Mouse (Mus musculus) myocyte (in vitro differentiated cells): ENCODE measurements around the gene 2610008E11Rik. TPM values are rescaled to one million over a fixed set of nuclear protein-coding genes. Genes with fewer than 3 reads are reported as not detected.

Source experiments
- H3K27me3 ChIP-seq: one replicate; pipeline ENCODE4 v1.6.1; 2011; ENCODE audit not compliant: control insufficient read depth, insufficient read depth, insufficient read length
- H3K36me3 ChIP-seq: one replicate; pipeline ENCODE4 v1.6.1; 2011; ENCODE audit not compliant: control insufficient read depth, insufficient read depth
- H3K4me2 ChIP-seq: one replicate; pipeline ENCODE4 v1.6.1; 2011; ENCODE audit warnings: low read depth, control low read depth
- H3K4me3 ChIP-seq: one replicate; pipeline ENCODE4 v1.5.1; 2011; ENCODE audit warnings: mild to moderate bottlenecking, control low read depth, moderate library complexity
- H3K79me2 ChIP-seq: one replicate; pipeline ENCODE4 v1.6.1; 2011; ENCODE audit not compliant: control insufficient read depth, insufficient read depth
- H3ac ChIP-seq: one replicate; pipeline ENCODE4 v1.6.1; 2011; ENCODE audit not compliant: control insufficient read depth, insufficient read length
- CEBPB ChIP-seq: IDR thresholded peaks from 2 replicates; pipeline ENCODE4 v1.6.1; 2011; ENCODE audit warnings: mild to moderate bottlenecking, moderate library complexity; ENCODE audit not compliant: poor library complexity, insufficient read depth, severe bottlenecking
- E2F4 ChIP-seq: IDR thresholded peaks from one replicate; pipeline ENCODE4 v1.6.1; 2011; ENCODE audit warnings: mild to moderate bottlenecking, control low read depth, moderate library complexity; ENCODE audit not compliant: insufficient read depth
- MAX ChIP-seq: IDR thresholded peaks from one replicate; pipeline ENCODE4 v1.6.1; 2011; ENCODE audit warnings: low read depth, mild to moderate bottlenecking, control low read depth
- MYOD1 ChIP-seq, 3 experiments: IDR thresholded peaks; one replicate each; pipeline ENCODE4 v1.6.1; 2011; ENCODE audit warnings: control low read depth in 2 of 3, low read depth in 2 of 3, mild to moderate bottlenecking in 2 of 3, moderate library complexity in 1 of 3; ENCODE audit not compliant: insufficient read length in 2 of 3, control insufficient read depth in 1 of 3
- MYOG ChIP-seq, 3 experiments: IDR thresholded peaks; one replicate each; pipeline ENCODE4 v1.6.1; 2011; ENCODE audit warnings: control low read depth in 2 of 3, low read depth in 2 of 3, mild to moderate bottlenecking in 2 of 3; ENCODE audit not compliant: insufficient read length in 2 of 3, control insufficient read depth in 1 of 3, insufficient read depth in 1 of 3
- POLR2A ChIP-seq: IDR thresholded peaks from one replicate; pipeline ENCODE4 v1.6.1; 2011; ENCODE audit warnings: low read depth, mild to moderate bottlenecking, control low read depth, moderate library complexity; ENCODE audit not compliant: insufficient read length
- POLR2AphosphoS2 ChIP-seq: IDR thresholded peaks from one replicate; pipeline ENCODE4 v1.6.1; 2011; ENCODE audit warnings: low read depth, control low read depth; ENCODE audit not compliant: insufficient read length
- REST ChIP-seq: IDR thresholded peaks from one replicate; pipeline ENCODE4 v1.6.1; 2011; ENCODE audit warnings: mild to moderate bottlenecking, control low read depth, moderate library complexity; ENCODE audit not compliant: insufficient read depth, insufficient read length
- SRF ChIP-seq: IDR thresholded peaks from one replicate; pipeline ENCODE4 v1.6.1; 2011; ENCODE audit warnings: low read depth; ENCODE audit not compliant: control insufficient read depth, insufficient read length
- TCF12 ChIP-seq: IDR thresholded peaks from one replicate; pipeline ENCODE4 v1.6.1; 2011; ENCODE audit warnings: mild to moderate bottlenecking, control low read depth; ENCODE audit not compliant: poor library complexity, insufficient read depth, severe bottlenecking
- TCF3 ChIP-seq: IDR thresholded peaks from one replicate; pipeline ENCODE4 v1.6.1; 2011; ENCODE audit warnings: low read depth, control low read depth; ENCODE audit not compliant: insufficient read length
- USF1 ChIP-seq: IDR thresholded peaks from one replicate; pipeline ENCODE4 v1.6.1; 2011; ENCODE audit warnings: low read depth, mild to moderate bottlenecking, control low read depth, moderate library complexity
- polyA plus RNA-seq: library from polyadenylated mRNA; unstranded; fragments of >200 nt; fragmentation: generic; extraction: Trizol; gene quantifications from one replicate; pipeline ENCODE4 v1.2.1, GENCODE M21; 2012; ENCODE audit warnings: missing spikeins

The 2610008E11Rik gene
- polyA plus RNA-seq, result 3.0 TPM

- Histone ChIP-seq H3K36me3 (peaks cover 18% of the 10 kb centered on the region), H3K27me3 (no peaks in the 10 kb centered on the region), H3K4me3 (peak within 1 kb of the TSS; percentile 42), H3K4me2 (peak within 1 kb of the TSS; percentile 87), H3ac (peak within 1 kb of the TSS; percentile 92), H3K79me2 (peaks cover 32% of the 10 kb centered on the region)
- TF ChIP-seq CEBPB (peak; percentile 67), MAX (no peak), SRF (no peak), REST (no peak), POLR2AphosphoS2 (peak; percentile 79), TCF12 (no peak), MYOG (IDR thresholded peaks at IDR 0.05; ENCODE audit: control insufficient read depth in 1 of 3, insufficient read depth in 1 of 3, insufficient read length in 2 of 3, low read depth in 2 of 3) (no peak), USF1 (no peak), TCF3 (no peak), E2F4 (no peak), POLR2A (peak; percentile 76)
Measured at GRCm38 (mm10) chr10:79097161-79097754, at the start of gene 2610008E11Rik. TSS of gene 2610008E11Rik (minus strand) at chr10:79097600.

- TF ChIP-seq CEBPB (no peak), MAX (no peak), POLR2AphosphoS2 (no peak), E2F4 (no peak)
- H3ac ChIP-seq, result no peak overlapping the region
- no peak overlapping the region for H3K4me2 ChIP-seq
- no peaks in the 10 kb centered on the region for H3K27me3 ChIP-seq
- H3K4me3 ChIP-seq, result no peak overlapping the region
- no peaks in the 10 kb centered on the region for H3K36me3 ChIP-seq
- H3K79me2 ChIP-seq, result no peaks in the 10 kb centered on the region
Measured at GRCm38 (mm10) chr10:79116125-79116849, 18.9 kb upstream of the 2610008E11Rik start.

DNA sequence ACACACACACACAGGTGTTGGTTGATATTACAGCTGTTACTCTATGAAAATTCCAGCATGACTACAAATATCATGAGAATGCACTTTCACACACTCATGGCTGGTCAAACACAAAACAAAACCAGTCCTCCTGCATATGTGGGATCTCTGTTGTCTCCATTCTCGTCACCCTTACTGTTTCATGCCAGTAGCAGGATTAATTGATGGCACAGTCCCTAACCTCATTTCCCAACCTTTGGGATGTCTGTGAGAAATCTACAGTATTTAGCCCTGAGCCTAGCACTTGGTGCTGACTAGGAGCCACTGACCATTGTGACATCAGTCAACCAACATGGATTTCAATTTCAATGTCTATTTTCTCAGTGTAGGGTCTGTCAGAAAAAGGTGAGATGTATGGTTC is 17.7 kb upstream of the 2610008E11Rik start:
- Histone ChIP-seq H3K36me3 (no peaks in the 10 kb centered on the region), H3K27me3 (no peaks in the 10 kb centered on the region), H3K4me3 (no peak overlapping the region), H3K4me2 (no peak overlapping the region), H3ac (no peak overlapping the region), H3K79me2 (no peaks in the 10 kb centered on the region)
- TF ChIP-seq TCF3 (no peak), CEBPB (no peak), REST (no peak), MYOD1 (IDR thresholded peaks at IDR 0.05; ENCODE audit: control insufficient read depth in 1 of 3, insufficient read length in 2 of 3, low read depth in 2 of 3) (no peak), USF1 (no peak), MYOG (IDR thresholded peaks at IDR 0.05; ENCODE audit: control insufficient read depth in 1 of 3, insufficient read depth in 1 of 3, insufficient read length in 2 of 3, low read depth in 2 of 3) (no peak), SRF (no peak), E2F4 (no peak), POLR2AphosphoS2 (no peak), POLR2A (no peak), MAX (no peak), TCF12 (no peak)

GRCm38 (mm10) chr10:79110482-79110881 is 13.1 kb upstream of the 2610008E11Rik start:
- TF ChIP-seq MYOD1 (IDR thresholded peaks at IDR 0.05; ENCODE audit: control insufficient read depth in 1 of 3, insufficient read length in 2 of 3, low read depth in 2 of 3), result peak in 1 of 3 experiments; percentile 60
- peak in 1 of 3 experiments; percentile 58 for TF ChIP-seq MYOG (IDR thresholded peaks at IDR 0.05; ENCODE audit: control insufficient read depth in 1 of 3, insufficient read depth in 1 of 3, insufficient read length in 2 of 3, low read depth in 2 of 3)
- no peak for TF ChIP-seq USF1
- Histone ChIP-seq H3K36me3 (no peaks in the 10 kb centered on the region), H3K4me2 (no peak overlapping the region), H3K4me3 (no peak overlapping the region), H3K27me3 (no peaks in the 10 kb centered on the region), H3ac (no peak overlapping the region), H3K79me2 (no peaks in the 10 kb centered on the region)

- TF ChIP-seq MYOD1 (IDR thresholded peaks at IDR 0.05; ENCODE audit: control insufficient read depth in 1 of 3, insufficient read length in 2 of 3, low read depth in 2 of 3) (no peak), SRF (no peak), TCF3 (no peak), USF1 (no peak), MAX (no peak), E2F4 (no peak), CEBPB (no peak), TCF12 (no peak), REST (no peak)
- Histone ChIP-seq H3K27me3 (no peaks in the 10 kb centered on the region), H3K79me2 (no peaks in the 10 kb centered on the region)
Measured at GRCm38 (mm10) chr10:79109156-79109555, 11.8 kb upstream of the 2610008E11Rik start.

More at GRCm38 (mm10) chr10:79109156-79109555, 11.8 kb upstream of the 2610008E11Rik start:
- no peak overlapping the region for H3K4me2 ChIP-seq
- no peak overlapping the region for H3ac ChIP-seq
- H3K4me3 ChIP-seq, result no peak overlapping the region
- no peaks in the 10 kb centered on the region for H3K36me3 ChIP-seq
